Mouse (Mus musculus): ENCODE results near the gene Il11ra1.
"Not testable (repeated sequence)": the region's sequence is repeated elsewhere in the genome, so short reads cannot be mapped to it uniquely, and the experiment has no call there.

DNA sequence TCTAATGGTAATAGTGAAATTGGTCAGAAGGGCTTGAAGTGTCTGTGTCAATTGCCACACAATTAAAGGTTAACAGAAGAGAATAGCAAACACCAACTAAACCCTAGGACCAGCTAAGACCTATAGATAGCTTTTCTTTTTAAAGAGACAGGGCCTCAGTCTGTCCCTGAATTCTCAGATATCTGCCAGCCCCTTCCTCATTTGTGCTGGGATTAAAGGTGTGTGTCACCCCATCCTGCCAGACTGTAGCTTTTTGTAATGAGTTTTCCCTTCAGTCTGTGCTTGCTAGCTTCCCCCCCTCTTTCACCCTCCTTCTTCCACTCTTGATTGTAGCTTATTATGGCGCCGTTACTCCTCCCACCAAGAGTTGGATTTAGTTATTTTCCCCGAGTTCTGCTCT lies 83.4 kb downstream of the Il11ra1 start:
- TF ChIP-seq CTCF (IDR thresholded peaks at IDR 0.05; ENCODE audit: borderline replicate concordance, control insufficient read depth, extremely low read depth, insufficient read depth, low read length, poor library complexity); POLR2A (IDR thresholded peaks at IDR 0.05; ENCODE audit: control insufficient read depth, extremely low read depth, insufficient read depth, low read length, poor library complexity): not testable (repeated sequence)

Measured in thymus, adult 2 months (tissue).